Mouse (Mus musculus): ENCODE data around the gene Runx2. TPM values are rescaled to one million over a fixed set of nuclear protein-coding genes. Genes with fewer than 3 reads are reported as not detected.

The Runx2 gene
- polyA plus RNA-seq, 1 experiment from 2014 or later, result 0.55 TPM

GRCm38 (mm10) chr17:44745378-44745777, 69.2 kb downstream of the Runx2 start:
- no peaks in the 10 kb centered on the region for H3K4me1 ChIP-seq (ENCODE audit: control insufficient read depth, insufficient read depth, low read length)
- H3K36me3 ChIP-seq (ENCODE audit: control insufficient read depth, insufficient read depth, low read length), result no peaks in the 10 kb centered on the region
- H3K27ac ChIP-seq (replicated peaks; ENCODE audit: low read depth, low read length), result no peak overlapping the region
- no peak overlapping the region for H3K9ac ChIP-seq (replicated peaks; ENCODE audit: low read length)
- ATAC-seq (ENCODE audit: low FRiP score, low TSS enrichment) (no peak), DNase-seq (no peak)
- H3K4me2 ChIP-seq (ENCODE audit: low read length), result no peak overlapping the region
- H3K4me3 ChIP-seq (replicated peaks; ENCODE audit: low read depth, low read length), result no peak overlapping the region
- H3K9me3 ChIP-seq (ENCODE audit: control insufficient read depth, low read length), result no peaks in the 10 kb centered on the region
- H3K27me3 ChIP-seq (ENCODE audit: control insufficient read depth, insufficient read depth, low read length), result no peaks in the 10 kb centered on the region
- WGBS, result 89% methylated on average over 8 of the region's 8 CpGs

GRCm38 (mm10) chr17:44743780-44744179, 70.8 kb downstream of the Runx2 start:
- no peak overlapping the region for H3K4me2 ChIP-seq (ENCODE audit: low read length)
- no peaks in the 10 kb centered on the region for H3K4me1 ChIP-seq (ENCODE audit: control insufficient read depth, insufficient read depth, low read length)
- 63% methylated on average over 3 of the region's 3 CpGs for WGBS
- ATAC-seq (ENCODE audit: low FRiP score, low TSS enrichment) (no peak), DNase-seq (no peak)
- no peak overlapping the region for H3K9ac ChIP-seq (replicated peaks; ENCODE audit: low read length)
- H3K27ac ChIP-seq (replicated peaks; ENCODE audit: low read depth, low read length), result no peak overlapping the region
- no peaks in the 10 kb centered on the region for H3K9me3 ChIP-seq (ENCODE audit: control insufficient read depth, low read length)
- no peaks in the 10 kb centered on the region for H3K36me3 ChIP-seq (ENCODE audit: control insufficient read depth, insufficient read depth, low read length)
- peaks cover 14% of the 10 kb centered on the region for H3K27me3 ChIP-seq (ENCODE audit: control insufficient read depth, insufficient read depth, low read length)
- H3K4me3 ChIP-seq (replicated peaks; ENCODE audit: low read depth, low read length), result no peak overlapping the region

GRCm38 (mm10) chr17:44742246-44742645, 72.4 kb downstream of the Runx2 start:
- 84% methylated on average over 9 of the region's 9 CpGs for WGBS
- Histone ChIP-seq H3K36me3 (ENCODE audit: control insufficient read depth, insufficient read depth, low read length) (no peaks in the 10 kb centered on the region), H3K4me1 (ENCODE audit: control insufficient read depth, insufficient read depth, low read length) (peaks cover 7% of the 10 kb centered on the region; the same call in 1 of the 2 replicates), H3K9me3 (ENCODE audit: control insufficient read depth, low read length) (no peaks in the 10 kb centered on the region), H3K4me2 (ENCODE audit: low read length) (no peak overlapping the region), H3K27ac (replicated peaks; ENCODE audit: low read depth, low read length) (no peak overlapping the region), H3K27me3 (ENCODE audit: control insufficient read depth, insufficient read depth, low read length) (peaks cover 28% of the 10 kb centered on the region), H3K4me3 (replicated peaks; ENCODE audit: low read depth, low read length) (no peak overlapping the region), H3K9ac (replicated peaks; ENCODE audit: low read length) (no peak overlapping the region)
- no peak for ATAC-seq (ENCODE audit: low FRiP score, low TSS enrichment)
- DNase-seq, result no peak

GRCm38 (mm10) chr17:44738121-44738637, 76.4 kb downstream of the Runx2 start:
- Histone ChIP-seq H3K4me2 (ENCODE audit: low read length) (peak overlapping the region; percentile 8; the same call in 1 of the 2 replicates), H3K9me3 (ENCODE audit: control insufficient read depth, low read length) (no peaks in the 10 kb centered on the region), H3K36me3 (ENCODE audit: control insufficient read depth, insufficient read depth, low read length) (no peaks in the 10 kb centered on the region), H3K9ac (replicated peaks; ENCODE audit: low read length) (no peak overlapping the region), H3K27ac (replicated peaks; ENCODE audit: low read depth, low read length) (no peak overlapping the region), H3K4me3 (replicated peaks; ENCODE audit: low read depth, low read length) (0 out of 2 replicates have a peak overlapping the region, but pooled peaks have one; percentile 3), H3K27me3 (ENCODE audit: control insufficient read depth, insufficient read depth, low read length) (peaks cover 63% of the 10 kb centered on the region), H3K4me1 (ENCODE audit: control insufficient read depth, insufficient read depth, low read length) (peaks cover 20% of the 10 kb centered on the region)
- WGBS, result under 1% methylated on average over 21 of the region's 22 CpGs
- no peak for ATAC-seq (ENCODE audit: low FRiP score, low TSS enrichment)
- DNase-seq, result peak; percentile 37

GRCm38 (mm10) chr17:44737275-44738120, 77.1 kb downstream of the Runx2 start:
- Histone ChIP-seq H3K9me3 (ENCODE audit: control insufficient read depth, low read length) (no peaks in the 10 kb centered on the region), H3K27ac (replicated peaks; ENCODE audit: low read depth, low read length) (no peak overlapping the region), H3K4me1 (ENCODE audit: control insufficient read depth, insufficient read depth, low read length) (peaks cover 20% of the 10 kb centered on the region), H3K27me3 (ENCODE audit: control insufficient read depth, insufficient read depth, low read length) (peaks cover 68% of the 10 kb centered on the region), H3K9ac (replicated peaks; ENCODE audit: low read length) (no peak overlapping the region), H3K36me3 (ENCODE audit: control insufficient read depth, insufficient read depth, low read length) (no peaks in the 10 kb centered on the region), H3K4me2 (ENCODE audit: low read length) (peak overlapping the region; percentile 8), H3K4me3 (replicated peaks; ENCODE audit: low read depth, low read length) (0 out of 2 replicates have a peak overlapping the region, but pooled peaks have one; percentile 3)
- under 1% methylated on average over 33 of the region's 33 CpGs for WGBS
- DNase-seq (peak; percentile 52), ATAC-seq (ENCODE audit: low FRiP score, low TSS enrichment) (no peak)

GRCm38 (mm10) chr17:44735991-44736561, 78.5 kb downstream of the Runx2 start:
- under 1% methylated on average over 70 of the region's 73 CpGs for WGBS
- Histone ChIP-seq H3K27me3 (ENCODE audit: control insufficient read depth, insufficient read depth, low read length) (peaks cover 76% of the 10 kb centered on the region), H3K36me3 (ENCODE audit: control insufficient read depth, insufficient read depth, low read length) (no peaks in the 10 kb centered on the region), H3K9me3 (ENCODE audit: control insufficient read depth, low read length) (no peaks in the 10 kb centered on the region), H3K4me3 (replicated peaks; ENCODE audit: low read depth, low read length) (peak overlapping the region; percentile 63), H3K4me1 (ENCODE audit: control insufficient read depth, insufficient read depth, low read length) (peaks cover 20% of the 10 kb centered on the region), H3K9ac (replicated peaks; ENCODE audit: low read length) (peak overlapping the region; percentile 52), H3K27ac (replicated peaks; ENCODE audit: low read depth, low read length) (0 out of 2 replicates have a peak overlapping the region, but pooled peaks have one; percentile 20), H3K4me2 (ENCODE audit: low read length) (peak overlapping the region; percentile 97)
- DNase-seq (peak; percentile 87), ATAC-seq (ENCODE audit: low FRiP score, low TSS enrichment) (peak; percentile 80)

- H3K27me3 ChIP-seq (ENCODE audit: control insufficient read depth, insufficient read depth, low read length), result peaks cover 79% of the 10 kb centered on the region
- H3K27ac ChIP-seq (replicated peaks; ENCODE audit: low read depth, low read length), result no peak overlapping the region
- H3K4me2 ChIP-seq (ENCODE audit: low read length), result peak overlapping the region; percentile 97
- under 1% methylated on average over 63 of the region's 64 CpGs for WGBS
- peak; percentile 47 for ATAC-seq (ENCODE audit: low FRiP score, low TSS enrichment)
- H3K36me3 ChIP-seq (ENCODE audit: control insufficient read depth, insufficient read depth, low read length), result no peaks in the 10 kb centered on the region
- DNase-seq, result peak; percentile 56
- peaks cover 20% of the 10 kb centered on the region for H3K4me1 ChIP-seq (ENCODE audit: control insufficient read depth, insufficient read depth, low read length)
- H3K4me3 ChIP-seq (replicated peaks; ENCODE audit: low read depth, low read length), result peak overlapping the region; percentile 63
- peak overlapping the region; percentile 52 for H3K9ac ChIP-seq (replicated peaks; ENCODE audit: low read length)
- H3K9me3 ChIP-seq (ENCODE audit: control insufficient read depth, low read length), result no peaks in the 10 kb centered on the region
These were observed 79.2 kb downstream of the Runx2 start for GRCm38 (mm10) chr17:44735223-44735990.

GRCm38 (mm10) chr17:44734501-44735222, 79.9 kb downstream of the Runx2 start:
- no peaks in the 10 kb centered on the region for H3K9me3 ChIP-seq (ENCODE audit: control insufficient read depth, low read length)
- H3K36me3 ChIP-seq (ENCODE audit: control insufficient read depth, insufficient read depth, low read length), result no peaks in the 10 kb centered on the region
- WGBS, result under 1% methylated on average over 48 of the region's 48 CpGs
- ATAC-seq (ENCODE audit: low FRiP score, low TSS enrichment) (peak; percentile 15; the same call in 1 of the 2 replicates), DNase-seq (peak; percentile 57)
- H3K4me1 ChIP-seq (ENCODE audit: control insufficient read depth, insufficient read depth, low read length), result peaks cover 20% of the 10 kb centered on the region
- peaks cover 77% of the 10 kb centered on the region for H3K27me3 ChIP-seq (ENCODE audit: control insufficient read depth, insufficient read depth, low read length)
- peak overlapping the region; percentile 16; the same call in 1 of the 2 replicates for H3K9ac ChIP-seq (replicated peaks; ENCODE audit: low read length)
- H3K4me2 ChIP-seq (ENCODE audit: low read length), result peak overlapping the region; percentile 97
- no peak overlapping the region for H3K27ac ChIP-seq (replicated peaks; ENCODE audit: low read depth, low read length)
- peak overlapping the region; percentile 63 for H3K4me3 ChIP-seq (replicated peaks; ENCODE audit: low read depth, low read length)

Measured in midbrain, embryonic 14.5 days (tissue).